Mouse (Mus musculus) adrenal gland, postnatal 25 days (tissue): ENCODE data around the gene Gm28360. TPM values are rescaled to one million over a fixed set of nuclear protein-coding genes. Genes with fewer than 3 reads are reported as not detected.
"Not testable (repeated sequence)": the region's sequence is repeated elsewhere in the genome, so short reads cannot be mapped to it uniquely, and the experiment has no call there.

Source experiments
- DNase-seq: peaks from one replicate; pipeline ENCODE4 v3.0.0; 2021; ENCODE audit warnings: mixed read lengths
- long read RNA-seq: library from polyadenylated mRNA; stranded (forward); transcript quantifications from one replicate; pipeline ENCODE4 v2.0.0, GENCODE M21; 2021
- total RNA-seq: library from RNA; stranded (reverse); gene quantifications from 2 replicates; pipeline ENCODE4 v1.2.3, GENCODE M21; 2021

Gm28360 gene
- total RNA-seq, result not detected in 2 replicates
- long read RNA-seq, result 0 reads

DNA sequence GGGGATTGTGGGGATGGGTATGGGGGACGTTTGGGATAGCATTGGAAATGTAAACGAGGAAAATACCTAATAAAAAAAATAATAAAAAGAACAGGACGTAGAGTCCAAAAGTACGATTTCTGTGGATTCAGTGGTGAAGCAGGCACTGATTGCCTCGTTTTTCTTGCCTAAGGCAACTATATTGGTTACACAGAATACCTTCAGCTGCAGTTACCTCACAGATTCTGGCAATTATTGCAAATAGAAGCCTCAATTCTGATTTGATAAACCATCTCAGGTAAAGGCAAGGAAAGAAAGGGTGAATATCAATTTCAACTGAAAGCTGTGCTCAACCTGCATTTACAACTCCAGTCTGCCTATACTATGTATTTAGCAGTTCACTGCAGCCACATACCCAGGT is at the start of gene Gm28360:
TSS of gene Gm28360 (plus strand) at position 301 of the 400 bp plus-strand sequence.
- DNase-seq, result not testable (repeated sequence)

DNA sequence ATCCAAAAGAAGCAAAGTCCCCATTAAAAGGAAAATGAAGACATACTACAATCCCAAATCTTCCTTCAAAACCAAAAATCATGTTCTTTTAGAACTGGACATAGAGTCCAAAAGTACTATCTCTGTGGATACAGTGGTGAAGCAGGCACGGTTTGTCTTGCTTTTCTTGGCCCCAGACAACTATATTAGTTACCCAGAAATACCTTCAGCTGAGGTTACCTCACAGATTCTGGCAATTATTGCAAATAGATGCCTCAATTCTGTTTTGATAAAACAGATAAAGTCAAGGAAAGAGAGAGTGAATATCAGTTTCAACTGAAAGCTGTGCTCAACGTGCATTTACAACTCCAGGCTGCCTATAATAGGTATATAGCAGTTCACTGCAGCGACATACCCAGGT is 49.0 kb upstream of the Gm28360 start, which contains the start of gene B020011L13Rik:
TSS of gene B020011L13Rik (plus strand) at position 301 of the 400 bp plus-strand sequence.
- not testable (repeated sequence) for DNase-seq

DNA sequence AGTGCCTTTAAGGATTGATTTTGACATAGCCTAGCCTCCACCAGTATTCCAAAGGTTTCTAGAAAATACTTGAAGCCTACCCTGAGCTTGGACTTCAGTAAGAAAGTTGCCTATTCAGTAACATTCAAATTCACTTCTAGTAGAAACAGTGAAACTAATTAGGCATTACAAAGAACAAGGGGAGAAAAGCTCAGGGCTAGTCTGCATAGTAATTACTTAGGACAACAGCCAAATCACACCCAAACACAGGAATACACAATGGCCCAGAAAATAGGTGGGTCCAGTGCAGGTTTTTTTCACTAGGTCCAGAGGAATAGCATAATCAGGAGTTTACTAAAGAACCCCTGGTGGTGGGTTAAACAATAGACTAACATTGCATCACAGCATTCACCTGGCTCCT is 13.6 kb upstream of the Gm28360 start:
- not testable (repeated sequence) for DNase-seq

GRCm38 (mm10) chr1:117851718-117852117 is 21.8 kb downstream of the Gm28360 start:
- DNase-seq, result not testable (repeated sequence)

Other genes starting within 250 kb of the Gm28360 start
- not detected in 2 replicates for gene Gm28363, start 132.9 kb upstream of the Gm28360 start, total RNA-seq
- gene B020011L13Rik, start 48.9 kb upstream of the Gm28360 start, total RNA-seq, result not detected in 2 replicates
- gene Gm28168, start 97.9 kb downstream of the Gm28360 start, total RNA-seq, result not detected in 2 replicates
- gene Gm7145, start 135.9 kb downstream of the Gm28360 start, total RNA-seq, result not detected in 2 replicates